Mouse (Mus musculus): ENCODE data around the gene Acads. TPM values are rescaled to one million over a fixed set of nuclear protein-coding genes. Genes with fewer than 3 reads are reported as not detected.
A peak's percentile ranks its signal among the peaks of the same experiment; 100 is the strongest.

Gene Acads
- polyA plus RNA-seq, 1 experiment from 2014 or later = 46.9 TPM

DNA sequence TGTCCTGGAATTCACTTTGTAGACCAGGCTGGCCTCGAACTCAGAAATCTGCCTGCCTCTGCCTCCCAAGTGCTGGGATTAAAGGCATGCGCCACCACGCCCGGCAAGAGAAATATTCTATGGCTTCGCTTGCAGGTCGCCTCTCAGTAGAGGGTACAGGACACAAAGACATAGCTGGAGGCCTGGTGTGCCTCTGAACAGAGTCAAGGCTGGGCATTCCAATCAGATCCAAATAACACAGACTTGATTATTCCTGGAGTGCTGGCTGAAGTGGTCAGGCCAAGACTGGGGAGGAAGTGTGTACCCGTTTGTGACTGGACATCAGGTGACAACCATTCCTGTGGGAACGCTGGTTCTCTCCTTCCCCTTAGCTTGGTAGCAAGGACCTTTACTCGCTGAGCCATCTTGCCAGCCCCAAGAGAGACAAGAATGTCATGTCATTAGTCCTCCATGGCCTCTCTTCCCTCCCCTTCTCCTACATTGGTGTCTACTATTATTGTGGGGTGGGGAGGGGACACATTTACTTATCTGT lies 23.1 kb upstream of the Acads start:
- Histone ChIP-seq H3K27ac (ENCODE audit: low read depth) (no peak overlapping the region), H3K4me3 (ENCODE audit: low read depth, low read length) (no peak overlapping the region), H3K36me3 (ENCODE audit: insufficient read depth) (peaks cover 34% of the 10 kb centered on the region), H3K27me3 (ENCODE audit: insufficient read depth, low read length) (no peaks in the 10 kb centered on the region), H3K4me1 (ENCODE audit: insufficient read depth) (no peaks in the 10 kb centered on the region), H3K9me3 (ENCODE audit: low read depth, low read length) (no peaks in the 10 kb centered on the region), H3K9ac (no peak overlapping the region), H3K4me2 (no peak overlapping the region)
- no peak for TF ChIP-seq CTCF (IDR thresholded peaks at IDR 0.05; ENCODE audit: low read depth)
- 86% methylated on average over 9 of the region's 9 CpGs for WGBS
- ATAC-seq (ENCODE audit: insufficient read depth) = no peak
- no peak for DNase-seq

DNA sequence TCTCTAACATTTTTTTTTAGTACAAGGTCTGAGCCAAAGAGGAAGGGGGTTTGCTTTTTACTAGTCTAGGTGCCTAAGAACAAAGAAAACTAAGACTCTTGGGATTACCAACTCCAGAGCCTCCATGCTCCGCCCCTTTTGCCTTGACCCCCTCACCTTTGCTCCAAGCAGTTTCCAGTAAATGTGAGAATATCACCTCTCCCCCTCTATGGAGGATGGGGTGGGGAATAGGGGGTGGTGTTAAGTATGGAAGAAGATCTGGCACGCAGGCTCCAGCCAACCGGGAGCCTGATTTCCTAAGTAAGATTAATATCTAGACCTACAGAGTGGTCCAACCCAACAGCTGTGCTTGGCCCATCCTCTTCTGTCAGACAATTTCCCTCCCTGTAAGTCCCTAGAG lies 21.6 kb upstream of the Acads start:
- no peaks in the 10 kb centered on the region for H3K9me3 ChIP-seq (ENCODE audit: low read depth, low read length)
- DNase-seq = no peak
- no peak overlapping the region for H3K4me3 ChIP-seq (ENCODE audit: low read depth, low read length)
- H3K4me2 ChIP-seq = no peak overlapping the region
- no peaks in the 10 kb centered on the region for H3K4me1 ChIP-seq (ENCODE audit: insufficient read depth)
- H3K36me3 ChIP-seq (ENCODE audit: insufficient read depth) = peaks cover 19% of the 10 kb centered on the region
- WGBS = 46% methylated on average over 3 of the region's 3 CpGs
- no peak overlapping the region for H3K27ac ChIP-seq (ENCODE audit: low read depth)
- no peak for ATAC-seq (ENCODE audit: insufficient read depth)
- TF ChIP-seq CTCF (IDR thresholded peaks at IDR 0.05; ENCODE audit: low read depth) = no peak
- no peaks in the 10 kb centered on the region for H3K27me3 ChIP-seq (ENCODE audit: insufficient read depth, low read length)
- no peak overlapping the region for H3K9ac ChIP-seq

DNA sequence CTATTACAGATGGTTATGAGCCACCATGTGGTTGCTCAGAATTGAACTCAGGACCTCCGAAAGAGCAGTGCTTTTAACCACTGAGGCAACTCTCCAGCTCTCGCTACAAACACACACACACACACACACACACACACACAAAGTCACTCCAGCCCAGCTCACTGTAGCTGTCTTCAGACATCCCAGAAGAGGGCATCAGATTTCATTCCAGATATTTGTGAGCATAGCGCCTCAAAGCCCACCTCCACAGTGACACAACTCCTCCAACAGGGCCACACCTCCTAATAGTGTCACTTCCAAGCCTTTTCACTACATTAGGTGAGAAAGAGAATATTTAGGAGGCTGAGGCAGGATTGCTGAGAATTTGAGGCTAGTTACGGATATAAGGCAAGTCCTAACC lies 20.0 kb upstream of the Acads start:
- Histone ChIP-seq H3K36me3 (ENCODE audit: insufficient read depth) (0 out of 2 replicates have a peak, but pooled peaks cover 6% of the 10 kb centered on the region), H3K9ac (no peak overlapping the region), H3K27me3 (ENCODE audit: insufficient read depth, low read length) (no peaks in the 10 kb centered on the region), H3K4me2 (no peak overlapping the region), H3K27ac (ENCODE audit: low read depth) (no peak overlapping the region), H3K4me3 (ENCODE audit: low read depth, low read length) (no peak overlapping the region), H3K4me1 (ENCODE audit: insufficient read depth) (no peaks in the 10 kb centered on the region), H3K9me3 (ENCODE audit: low read depth, low read length) (no peaks in the 10 kb centered on the region)
- DNase-seq = no peak
- no peak for ATAC-seq (ENCODE audit: insufficient read depth)
- 49% methylated on average over 4 of the region's 4 CpGs for WGBS
- no peak for TF ChIP-seq CTCF (IDR thresholded peaks at IDR 0.05; ENCODE audit: low read depth)

DNA sequence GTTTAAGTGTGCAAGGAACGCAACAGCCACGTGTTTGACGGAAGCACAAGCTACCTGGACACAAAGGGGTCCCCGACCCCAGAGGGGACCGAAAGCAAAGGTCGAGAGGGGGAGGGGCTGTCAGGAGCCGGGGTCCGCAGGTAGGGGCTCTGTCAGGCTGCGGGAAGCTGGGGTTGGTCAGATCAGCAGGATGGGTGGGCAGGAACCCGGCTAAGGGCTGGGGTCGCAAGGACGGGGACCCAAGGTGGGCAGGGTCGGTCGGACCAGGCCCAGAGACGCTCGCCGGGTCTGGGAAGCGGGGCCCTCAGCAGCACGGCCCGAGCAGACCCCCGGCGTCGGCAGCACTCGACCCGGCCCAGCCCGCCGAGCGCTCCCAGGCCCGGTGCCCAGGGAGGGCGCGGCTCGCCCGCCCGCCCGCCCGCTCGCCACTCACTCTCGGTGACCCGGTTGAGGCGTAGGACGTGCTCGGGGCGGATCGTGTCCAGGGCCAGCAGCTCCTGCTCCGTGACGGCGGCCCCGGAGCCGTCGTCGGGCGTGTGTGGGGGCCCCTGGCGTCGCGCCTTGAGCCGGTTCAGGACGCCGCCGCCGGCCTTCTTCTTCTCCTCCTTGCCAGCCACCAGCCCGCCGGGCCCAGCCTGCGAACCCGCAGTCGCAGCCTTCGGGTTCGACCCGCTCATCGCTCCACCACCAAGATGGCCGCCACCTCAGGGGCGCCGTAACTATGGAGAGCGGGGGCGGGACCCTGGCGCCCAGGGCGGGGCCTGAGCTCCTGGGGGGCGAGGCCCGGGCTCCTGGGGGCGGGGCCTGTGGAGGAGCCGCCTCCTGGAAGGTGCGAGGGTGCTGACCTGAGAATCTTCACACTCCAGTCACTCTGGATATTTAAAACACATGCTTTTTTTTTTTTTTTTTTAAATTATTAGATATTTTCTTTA lies 15.4 kb upstream of the Acads start, which contains the start of gene Unc119b:
Gene Unc119b, minus strand, starts transcription at position 742 of the 932 bp plus-strand sequence.
- Histone ChIP-seq H3K4me2 (peak within 1 kb of the TSS; percentile 95), H3K9ac (peak within 1 kb of the TSS; percentile 81), H3K4me3 (ENCODE audit: low read depth, low read length) (peak within 1 kb of the TSS; percentile 80), H3K4me1 (ENCODE audit: insufficient read depth) (peaks cover 7% of the 10 kb centered on the region), H3K27ac (ENCODE audit: low read depth) (no peak within 1 kb of the TSS), H3K36me3 (ENCODE audit: insufficient read depth) (peaks cover 9% of the 10 kb centered on the region), H3K27me3 (ENCODE audit: insufficient read depth, low read length) (no peaks in the 10 kb centered on the region), H3K9me3 (ENCODE audit: low read depth, low read length) (no peaks in the 10 kb centered on the region)
- DNase-seq = peak; percentile 94
- TF ChIP-seq CTCF (IDR thresholded peaks at IDR 0.05; ENCODE audit: low read depth) = no peak
- ATAC-seq (ENCODE audit: insufficient read depth) = peak; percentile 94
- WGBS = under 1% methylated on average over 77 of the region's 81 CpGs

DNA sequence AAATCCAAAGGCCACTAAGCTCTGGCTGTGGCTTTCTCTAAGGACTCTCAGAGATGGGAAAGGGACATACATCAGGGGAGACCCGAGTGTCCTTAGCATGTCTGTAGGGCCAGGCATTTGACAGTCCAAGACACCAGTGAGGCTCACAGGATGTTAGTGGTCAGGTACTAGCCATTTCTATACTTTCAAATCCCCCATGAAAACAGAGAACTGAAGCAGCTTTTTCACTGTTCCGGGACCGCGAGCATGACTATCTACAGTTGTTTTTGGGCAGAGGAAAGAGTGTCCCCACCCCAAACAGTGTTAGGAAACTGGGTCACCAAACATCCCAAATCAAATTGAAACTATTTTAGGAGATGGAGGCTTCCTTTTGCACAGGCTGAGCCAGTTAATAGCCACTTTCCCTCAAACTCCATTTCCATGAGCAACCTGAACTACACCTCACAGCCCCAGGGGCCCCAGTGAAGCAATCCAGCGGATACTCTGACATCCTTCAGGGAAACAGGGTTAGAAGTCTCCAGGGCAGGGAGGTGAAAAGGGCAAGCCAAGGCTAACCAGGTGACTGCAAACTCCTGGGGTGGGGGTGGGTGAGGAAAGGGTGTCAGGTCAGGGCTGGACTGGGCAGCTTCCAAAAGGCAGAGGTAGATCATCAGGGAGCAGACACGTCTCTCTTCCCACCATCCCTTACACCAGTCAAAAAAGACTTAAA lies 14.4 kb upstream of the Acads start:
- Histone ChIP-seq H3K9me3 (ENCODE audit: low read depth, low read length) (no peaks in the 10 kb centered on the region), H3K4me3 (ENCODE audit: low read depth, low read length) (peak overlapping the region; percentile 80), H3K36me3 (ENCODE audit: insufficient read depth) (peaks cover 19% of the 10 kb centered on the region), H3K27ac (ENCODE audit: low read depth) (no peak overlapping the region), H3K4me2 (peak overlapping the region; percentile 95), H3K4me1 (ENCODE audit: insufficient read depth) (peaks cover 7% of the 10 kb centered on the region), H3K27me3 (ENCODE audit: insufficient read depth, low read length) (no peaks in the 10 kb centered on the region), H3K9ac (peak overlapping the region; percentile 81)
- no peak for DNase-seq
- 59% methylated on average over 6 of the region's 6 CpGs for WGBS
- ATAC-seq (ENCODE audit: insufficient read depth) = no peak
- TF ChIP-seq CTCF (IDR thresholded peaks at IDR 0.05; ENCODE audit: low read depth) = no peak

DNA sequence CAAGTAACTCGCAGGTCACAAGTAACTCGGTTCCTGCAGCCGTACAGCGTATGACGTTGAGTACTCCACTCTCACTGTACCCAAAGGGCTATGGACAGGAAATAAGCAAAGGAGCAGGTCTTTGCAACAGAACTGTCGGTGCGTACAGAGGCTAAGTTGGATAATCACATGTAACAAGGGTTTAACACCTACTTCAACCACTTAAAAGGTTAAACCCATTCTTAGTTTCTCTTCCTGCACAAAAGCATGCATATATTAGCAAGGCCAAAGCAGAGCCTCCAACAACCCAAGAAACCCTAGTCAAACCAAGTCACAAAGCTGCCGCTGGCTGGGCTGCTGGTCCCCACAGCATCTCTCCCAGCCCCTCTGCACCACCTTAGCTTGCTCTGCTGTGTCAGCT lies 13.3 kb upstream of the Acads start:
- Histone ChIP-seq H3K36me3 (ENCODE audit: insufficient read depth) (peaks cover 29% of the 10 kb centered on the region), H3K4me1 (ENCODE audit: insufficient read depth) (peaks cover 7% of the 10 kb centered on the region), H3K9me3 (ENCODE audit: low read depth, low read length) (no peaks in the 10 kb centered on the region), H3K27ac (ENCODE audit: low read depth) (no peak overlapping the region), H3K27me3 (ENCODE audit: insufficient read depth, low read length) (no peaks in the 10 kb centered on the region), H3K9ac (no peak overlapping the region), H3K4me3 (ENCODE audit: low read depth, low read length) (no peak overlapping the region), H3K4me2 (no peak overlapping the region)
- DNase-seq = no peak
- TF ChIP-seq CTCF (IDR thresholded peaks at IDR 0.05; ENCODE audit: low read depth) = no peak
- no peak for ATAC-seq (ENCODE audit: insufficient read depth)
- WGBS = 89% methylated on average over 8 of the region's 8 CpGs

DNA sequence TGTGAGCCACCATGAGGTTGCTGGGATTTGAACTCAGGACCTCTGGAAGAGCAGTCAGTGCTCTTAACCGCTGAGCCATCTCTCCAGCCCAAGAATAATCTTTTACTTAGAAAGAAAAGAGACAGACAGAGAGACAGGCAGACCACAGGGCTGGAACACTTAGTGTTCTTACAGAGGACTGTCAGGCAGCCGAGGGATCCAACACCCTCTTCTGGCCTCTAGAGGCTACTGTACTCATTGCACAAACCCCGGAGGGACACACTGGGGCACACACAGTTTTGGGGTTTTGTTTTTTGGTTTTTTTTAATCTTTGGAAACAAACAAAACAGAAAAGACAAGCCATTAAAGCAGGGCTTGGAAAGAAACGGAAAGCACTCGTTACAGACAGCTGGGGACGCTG lies 10.2 kb upstream of the Acads start:
- Histone ChIP-seq H3K4me3 (ENCODE audit: low read depth, low read length) (no peak overlapping the region), H3K9ac (no peak overlapping the region), H3K4me1 (ENCODE audit: insufficient read depth) (peaks cover 7% of the 10 kb centered on the region), H3K4me2 (no peak overlapping the region), H3K36me3 (ENCODE audit: insufficient read depth) (peaks cover 58% of the 10 kb centered on the region), H3K27me3 (ENCODE audit: insufficient read depth, low read length) (no peaks in the 10 kb centered on the region), H3K27ac (ENCODE audit: low read depth) (no peak overlapping the region), H3K9me3 (ENCODE audit: low read depth, low read length) (no peaks in the 10 kb centered on the region)
- no peak for ATAC-seq (ENCODE audit: insufficient read depth)
- no peak for TF ChIP-seq CTCF (IDR thresholded peaks at IDR 0.05; ENCODE audit: low read depth)
- DNase-seq = no peak
- 82% methylated on average over 6 of the region's 6 CpGs for WGBS
